Mouse (Mus musculus): Measurements from ENCODE around the gene Prp2. TPM values are rescaled to one million over a fixed set of nuclear protein-coding genes. Genes with fewer than 3 reads are reported as not detected.
"Not testable (repeated sequence)": the region's sequence is repeated elsewhere in the genome, so short reads cannot be mapped to it uniquely, and the experiment has no call there.

The Prp2 gene
- not detected in 2 replicates for polyA plus RNA-seq (2015; fragmentation: Nextera tagmentation; extraction: Ambion mirVana)

DNA sequence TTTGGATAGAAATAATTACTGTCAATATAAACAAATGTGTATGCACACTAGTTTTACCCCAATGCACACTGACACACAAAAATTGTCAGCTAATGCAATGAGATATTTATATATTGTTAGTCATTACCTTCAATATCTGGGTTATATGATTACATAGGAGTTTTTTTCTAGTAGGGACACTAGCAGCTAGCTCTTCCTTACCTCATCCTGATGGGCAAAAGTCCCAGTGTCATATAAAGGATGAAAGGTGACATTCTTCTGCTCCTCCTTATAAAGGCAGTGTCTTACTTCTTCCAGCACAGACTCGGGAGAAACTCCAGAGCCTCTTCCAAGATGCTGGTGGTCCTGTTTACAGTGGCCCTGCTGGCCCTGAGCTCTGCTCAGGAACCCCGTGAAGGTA, at the start of gene Prp2:
TSS of gene Prp2 (plus strand) at position 301 of the 400 bp plus-strand sequence.
- WGBS = 52% methylated on average over 2 of the region's 2 CpGs
- not testable (repeated sequence) for ATAC-seq (ENCODE audit: extremely low read depth, insufficient number of reproducible peaks, low FRiP score, low TSS enrichment)

DNA sequence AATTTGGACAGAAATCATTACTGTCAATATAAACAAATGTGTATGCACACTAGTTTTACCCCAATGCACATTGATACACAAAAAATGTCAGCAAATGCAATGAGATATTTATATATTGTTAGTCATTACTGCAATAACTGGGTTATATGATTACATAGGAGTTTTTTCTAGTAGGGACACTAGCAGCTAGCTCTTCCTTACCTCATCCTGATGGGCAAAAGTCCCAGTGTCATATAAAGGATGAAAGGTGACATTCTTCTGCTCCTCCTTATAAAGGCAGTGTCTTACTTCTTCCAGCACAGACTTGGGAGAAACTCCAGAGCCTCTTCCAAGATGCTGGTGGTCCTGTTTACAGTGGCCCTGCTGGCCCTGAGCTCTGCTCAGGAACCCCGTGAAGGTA, 26.2 kb upstream of the Prp2 start, which contains the start of gene Prh1:
TSS of gene Prh1 (plus strand) at position 301 of the 400 bp plus-strand sequence.
- not testable (repeated sequence) for H3K9ac ChIP-seq; ATAC-seq (ENCODE audit: extremely low read depth, insufficient number of reproducible peaks, low FRiP score, low TSS enrichment); H3K4me3 ChIP-seq; H3K27ac ChIP-seq (replicated peaks); H3K9me3 ChIP-seq; H3K36me3 ChIP-seq; H3K27me3 ChIP-seq (replicated peaks); H3K4me2 ChIP-seq; H3K4me1 ChIP-seq
- WGBS = 65% methylated on average over 1 of the region's 1 CpGs

More for the DNA sequence above, at the start of gene Prp2:
- H3K36me3 ChIP-seq; H3K4me3 ChIP-seq; H3K27ac ChIP-seq (replicated peaks); H3K4me2 ChIP-seq; H3K27me3 ChIP-seq (replicated peaks); H3K9me3 ChIP-seq; H3K4me1 ChIP-seq; H3K9ac ChIP-seq: not testable (repeated sequence)

DNA sequence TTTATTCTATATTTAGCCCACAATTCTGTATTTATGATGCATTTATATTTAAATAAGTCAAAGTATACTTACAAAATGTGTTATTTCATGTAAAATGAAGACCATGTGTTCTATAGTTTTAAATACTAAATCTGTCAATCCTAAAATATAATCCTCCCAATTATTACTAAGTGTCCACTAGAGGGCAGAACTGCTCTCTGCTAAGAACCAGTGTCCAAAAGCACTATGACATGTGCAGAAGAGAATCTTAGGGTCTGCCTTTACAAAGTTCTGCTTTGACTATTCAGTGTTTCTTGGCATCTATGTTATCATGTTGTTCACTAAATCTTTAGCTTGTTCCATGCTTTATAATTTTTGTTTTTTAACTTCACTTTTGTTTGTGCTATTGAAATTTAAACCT, 53.7 kb downstream of the Prp2 start:
- no peak overlapping the region for H3K4me3 ChIP-seq
- no peak for ATAC-seq (ENCODE audit: extremely low read depth, insufficient number of reproducible peaks, low FRiP score, low TSS enrichment)

More for the DNA sequence above, 53.7 kb downstream of the Prp2 start:
- Histone ChIP-seq H3K36me3 (no peaks in the 10 kb centered on the region), H3K9ac (no peak overlapping the region), H3K27ac (replicated peaks) (no peak overlapping the region), H3K4me1 (no peaks in the 10 kb centered on the region), H3K9me3 (no peaks in the 10 kb centered on the region), H3K27me3 (replicated peaks) (no peaks in the 10 kb centered on the region), H3K4me2 (no peak overlapping the region)

Other genes with a start within 250 kb of the Prp2 start
- not detected in 2 replicates for gene Gm8882, start 231.8 kb upstream of the Prp2 start, polyA plus RNA-seq (2015; fragmentation: Nextera tagmentation; extraction: Ambion mirVana)
- gene Prh1, start 26.1 kb upstream of the Prp2 start, polyA plus RNA-seq (2015; fragmentation: Nextera tagmentation; extraction: Ambion mirVana) = not detected in 2 replicates
- gene A630073D07Rik, start 55.6 kb downstream of the Prp2 start, polyA plus RNA-seq (2015; fragmentation: Nextera tagmentation; extraction: Ambion mirVana) = not detected in 2 replicates
- not detected in 2 replicates for gene Tas2r120, start 61.0 kb downstream of the Prp2 start, polyA plus RNA-seq (2015; fragmentation: Nextera tagmentation; extraction: Ambion mirVana)
- gene Tas2r121, start 105.1 kb downstream of the Prp2 start, polyA plus RNA-seq (2015; fragmentation: Nextera tagmentation; extraction: Ambion mirVana) = not detected in 2 replicates
- gene Tas2r122, start 116.0 kb downstream of the Prp2 start, polyA plus RNA-seq (2015; fragmentation: Nextera tagmentation; extraction: Ambion mirVana) = not detected in 2 replicates
- not detected in 2 replicates for gene Tas2r115, start 142.1 kb downstream of the Prp2 start, polyA plus RNA-seq (2015; fragmentation: Nextera tagmentation; extraction: Ambion mirVana)
- gene Tas2r124, start 158.8 kb downstream of the Prp2 start, polyA plus RNA-seq (2015; fragmentation: Nextera tagmentation; extraction: Ambion mirVana) = not detected in 2 replicates
- gene Tas2r102, start 166.2 kb downstream of the Prp2 start, polyA plus RNA-seq (2015; fragmentation: Nextera tagmentation; extraction: Ambion mirVana) = not detected in 2 replicates
- gene Tas2r136, start 182.2 kb downstream of the Prp2 start, polyA plus RNA-seq (2015; fragmentation: Nextera tagmentation; extraction: Ambion mirVana) = not detected in 2 replicates
- not detected in 2 replicates for gene Tas2r117, start 206.9 kb downstream of the Prp2 start, polyA plus RNA-seq (2015; fragmentation: Nextera tagmentation; extraction: Ambion mirVana)